Mouse (Mus musculus): ENCODE data around the gene Ccdc34. TPM values are rescaled to one million over a fixed set of nuclear protein-coding genes. Genes with fewer than 3 reads are reported as not detected.

Gene Ccdc34
- 7.4 and 10.2 TPM in 2 replicates for polyA plus RNA-seq (2012)

DNA sequence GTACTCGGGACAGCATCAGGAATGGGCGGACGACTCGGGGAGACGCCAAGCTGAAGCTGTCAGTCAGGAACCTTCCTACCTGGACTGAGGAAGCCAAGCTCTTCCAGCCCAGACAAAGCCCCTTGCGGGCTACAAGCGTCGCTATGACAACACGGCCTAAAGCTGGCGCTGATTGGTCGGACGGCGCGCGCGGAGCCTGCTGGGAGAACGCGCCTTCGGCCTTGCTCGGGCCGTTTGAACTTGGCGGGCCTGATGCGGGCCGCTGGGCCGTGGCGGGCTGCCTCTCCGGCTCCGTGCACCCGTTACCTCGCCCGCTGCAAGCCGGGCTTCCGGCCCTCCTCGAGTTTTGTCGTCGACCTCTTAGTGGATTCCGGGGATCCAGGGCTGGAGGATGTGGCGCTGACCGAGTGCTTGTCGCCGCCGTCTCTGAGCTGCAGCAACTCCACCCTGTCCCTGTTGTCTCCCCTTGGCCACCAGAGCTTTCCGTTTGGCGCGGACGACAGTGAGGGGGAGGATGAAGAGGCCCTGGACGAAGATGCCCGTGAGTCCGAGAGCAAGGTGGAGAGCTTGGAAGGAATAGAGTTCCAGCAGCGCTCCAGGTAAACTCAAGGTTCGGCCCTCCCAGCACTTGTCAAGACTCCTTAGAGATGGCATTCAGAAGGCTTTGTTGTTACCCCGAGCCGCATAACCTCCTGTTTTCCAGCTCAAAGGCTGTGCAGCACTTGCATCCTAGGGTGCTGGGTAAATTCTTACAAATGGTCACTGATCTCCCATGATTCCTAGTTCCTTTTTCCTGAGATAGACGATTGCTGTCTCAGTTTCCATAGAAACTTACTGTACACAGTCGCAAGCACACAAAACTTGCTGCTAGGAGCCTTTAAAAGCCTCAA is at the start of gene Ccdc34:
Gene Ccdc34 (plus strand): TSS at position 202 of the 890 bp plus-strand sequence.
- Histone ChIP-seq H3K4me1 (ENCODE audit: control insufficient read depth) (peaks cover 45% of the 10 kb centered on the region), H3K9me3 (ENCODE audit: control insufficient read depth, low read length) (no peaks in the 10 kb centered on the region), H3K27me3 (ENCODE audit: control insufficient read depth) (no peaks in the 10 kb centered on the region), H3K36me3 (ENCODE audit: control insufficient read depth) (peaks cover 45% of the 10 kb centered on the region), H3K4me3 (replicated peaks) (peak within 1 kb of the TSS; percentile 95)
- TF ChIP-seq GATA1 (IDR thresholded peaks at IDR 0.05; ENCODE audit: low read length) (no peak), TAL1 (IDR thresholded peaks at IDR 0.05; ENCODE audit: low read length) (no peak)

DNA sequence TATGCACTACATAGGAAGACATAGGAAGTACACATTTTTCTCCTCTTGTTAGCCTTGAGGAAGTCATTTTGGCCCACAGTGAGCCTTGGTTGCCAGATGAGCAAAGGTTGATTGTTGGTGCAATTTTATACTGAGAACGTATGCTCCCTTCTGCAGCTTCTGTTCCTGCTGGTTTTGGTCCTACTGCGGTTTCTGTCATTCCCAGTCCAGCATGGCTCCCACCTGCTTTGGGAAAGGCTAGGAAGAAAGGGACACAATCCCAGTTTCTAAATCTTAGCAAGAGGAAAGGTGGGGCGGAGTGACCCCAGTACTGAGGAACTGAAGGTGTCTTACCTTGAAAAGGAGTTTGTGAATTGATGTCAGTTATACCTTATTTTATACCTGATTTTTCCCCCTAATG is 48.2 kb upstream of the Ccdc34 start:
- Histone ChIP-seq H3K36me3 (ENCODE audit: control insufficient read depth) (no peaks in the 10 kb centered on the region), H3K4me3 (replicated peaks) (no peak overlapping the region), H3K27me3 (ENCODE audit: control insufficient read depth) (no peaks in the 10 kb centered on the region), H3K9me3 (ENCODE audit: control insufficient read depth, low read length) (no peaks in the 10 kb centered on the region), H3K4me1 (ENCODE audit: control insufficient read depth) (peaks cover 9% of the 10 kb centered on the region)
- TF ChIP-seq GATA1 (IDR thresholded peaks at IDR 0.05; ENCODE audit: low read length) (no peak), TAL1 (IDR thresholded peaks at IDR 0.05; ENCODE audit: low read length) (no peak)

GRCm38 (mm10) chr2:109969926-109970532 is 47.6 kb upstream of the Ccdc34 start:
- H3K4me3 ChIP-seq (replicated peaks): no peak overlapping the region

GRCm38 (mm10) chr2:109970744-109971410 is 46.7 kb upstream of the Ccdc34 start:
- Histone ChIP-seq H3K27me3 (ENCODE audit: control insufficient read depth) (no peaks in the 10 kb centered on the region), H3K4me1 (ENCODE audit: control insufficient read depth) (peaks cover 9% of the 10 kb centered on the region), H3K9me3 (ENCODE audit: control insufficient read depth, low read length) (no peaks in the 10 kb centered on the region), H3K4me3 (replicated peaks) (no peak overlapping the region), H3K36me3 (ENCODE audit: control insufficient read depth) (no peaks in the 10 kb centered on the region)
- TF ChIP-seq TAL1 (IDR thresholded peaks at IDR 0.05; ENCODE audit: low read length) (no peak), GATA1 (IDR thresholded peaks at IDR 0.05; ENCODE audit: low read length) (no peak)

More at GRCm38 (mm10) chr2:109969926-109970532, 47.6 kb upstream of the Ccdc34 start:
- Histone ChIP-seq H3K36me3 (ENCODE audit: control insufficient read depth) (no peaks in the 10 kb centered on the region), H3K9me3 (ENCODE audit: control insufficient read depth, low read length) (no peaks in the 10 kb centered on the region), H3K4me1 (ENCODE audit: control insufficient read depth) (peaks cover 9% of the 10 kb centered on the region), H3K27me3 (ENCODE audit: control insufficient read depth) (no peaks in the 10 kb centered on the region)
- TF ChIP-seq GATA1 (IDR thresholded peaks at IDR 0.05; ENCODE audit: low read length) (no peak), TAL1 (IDR thresholded peaks at IDR 0.05; ENCODE audit: low read length) (no peak)

DNA sequence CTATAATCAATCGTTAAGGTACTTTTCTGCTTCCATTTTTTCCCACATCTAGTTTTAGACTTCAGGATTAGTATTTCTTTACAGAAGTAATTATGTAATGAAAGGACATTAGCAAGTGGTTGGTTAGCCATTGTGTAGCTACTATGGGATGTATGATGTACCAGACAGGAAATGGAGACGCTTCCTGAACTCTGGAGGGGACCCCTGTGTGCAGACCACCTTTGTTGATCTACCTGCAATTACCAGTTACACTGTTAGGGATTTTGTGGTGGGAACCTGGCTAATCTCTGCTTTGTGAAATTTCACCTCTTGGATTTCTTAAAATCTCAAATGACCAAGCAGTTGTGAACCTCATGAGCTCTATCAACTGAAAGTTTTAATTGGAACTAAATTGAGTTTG is 45.3 kb upstream of the Ccdc34 start:
- H3K27me3 ChIP-seq (ENCODE audit: control insufficient read depth): no peaks in the 10 kb centered on the region
- TF ChIP-seq GATA1 (IDR thresholded peaks at IDR 0.05; ENCODE audit: low read length) (no peak), TAL1 (IDR thresholded peaks at IDR 0.05; ENCODE audit: low read length) (no peak)
- H3K4me3 ChIP-seq (replicated peaks): no peak overlapping the region
- H3K4me1 ChIP-seq (ENCODE audit: control insufficient read depth): peaks cover 9% of the 10 kb centered on the region
- no peaks in the 10 kb centered on the region; the same call in 1 of the 2 replicates for H3K36me3 ChIP-seq (ENCODE audit: control insufficient read depth)
- no peaks in the 10 kb centered on the region for H3K9me3 ChIP-seq (ENCODE audit: control insufficient read depth, low read length)

DNA sequence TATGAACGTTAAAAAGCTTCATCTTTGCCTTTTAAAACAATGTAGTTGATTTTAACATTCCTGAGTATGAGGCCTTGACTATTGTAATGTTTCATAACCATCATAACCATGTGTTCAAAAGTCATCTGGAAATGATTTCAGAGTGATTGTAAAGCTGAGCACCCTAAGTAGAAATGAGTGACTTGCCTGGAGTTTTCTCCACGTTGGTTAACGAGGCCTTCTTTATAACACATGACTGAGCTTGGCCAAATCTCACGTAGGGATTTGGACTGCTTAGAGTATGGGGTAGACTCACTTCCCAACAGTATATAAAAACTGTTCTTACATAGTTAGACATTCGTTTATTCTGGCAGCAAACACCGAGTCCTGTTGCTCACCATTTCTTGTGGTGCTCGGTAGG is 44.7 kb upstream of the Ccdc34 start:
- H3K36me3 ChIP-seq (ENCODE audit: control insufficient read depth): no peaks in the 10 kb centered on the region; the same call in 1 of the 2 replicates
- peaks cover 9% of the 10 kb centered on the region for H3K4me1 ChIP-seq (ENCODE audit: control insufficient read depth)
- H3K4me3 ChIP-seq (replicated peaks): no peak overlapping the region
- TF ChIP-seq GATA1 (IDR thresholded peaks at IDR 0.05; ENCODE audit: low read length): no peak
- no peak for TF ChIP-seq TAL1 (IDR thresholded peaks at IDR 0.05; ENCODE audit: low read length)
- H3K9me3 ChIP-seq (ENCODE audit: control insufficient read depth, low read length): no peaks in the 10 kb centered on the region
- H3K27me3 ChIP-seq (ENCODE audit: control insufficient read depth): no peaks in the 10 kb centered on the region

- no peaks in the 10 kb centered on the region for H3K27me3 ChIP-seq (ENCODE audit: control insufficient read depth)
- H3K36me3 ChIP-seq (ENCODE audit: control insufficient read depth): no peaks in the 10 kb centered on the region; the same call in 1 of the 2 replicates
- H3K4me3 ChIP-seq (replicated peaks): no peak overlapping the region
- H3K4me1 ChIP-seq (ENCODE audit: control insufficient read depth): peaks cover 11% of the 10 kb centered on the region
- no peak for TF ChIP-seq GATA1 (IDR thresholded peaks at IDR 0.05; ENCODE audit: low read length)
- no peak for TF ChIP-seq TAL1 (IDR thresholded peaks at IDR 0.05; ENCODE audit: low read length)
- H3K9me3 ChIP-seq (ENCODE audit: control insufficient read depth, low read length): no peaks in the 10 kb centered on the region
Observed at GRCm38 (mm10) chr2:109974807-109975206, 42.8 kb upstream of the Ccdc34 start.

- Histone ChIP-seq H3K4me1 (ENCODE audit: control insufficient read depth) (peaks cover 8% of the 10 kb centered on the region), H3K36me3 (ENCODE audit: control insufficient read depth) (no peaks in the 10 kb centered on the region; the same call in 1 of the 2 replicates), H3K9me3 (ENCODE audit: control insufficient read depth, low read length) (no peaks in the 10 kb centered on the region), H3K4me3 (replicated peaks) (no peak overlapping the region), H3K27me3 (ENCODE audit: control insufficient read depth) (no peaks in the 10 kb centered on the region)
- TF ChIP-seq GATA1 (IDR thresholded peaks at IDR 0.05; ENCODE audit: low read length) (no peak), TAL1 (IDR thresholded peaks at IDR 0.05; ENCODE audit: low read length) (no peak)
Observed at GRCm38 (mm10) chr2:109976181-109976580, 41.4 kb upstream of the Ccdc34 start.

DNA sequence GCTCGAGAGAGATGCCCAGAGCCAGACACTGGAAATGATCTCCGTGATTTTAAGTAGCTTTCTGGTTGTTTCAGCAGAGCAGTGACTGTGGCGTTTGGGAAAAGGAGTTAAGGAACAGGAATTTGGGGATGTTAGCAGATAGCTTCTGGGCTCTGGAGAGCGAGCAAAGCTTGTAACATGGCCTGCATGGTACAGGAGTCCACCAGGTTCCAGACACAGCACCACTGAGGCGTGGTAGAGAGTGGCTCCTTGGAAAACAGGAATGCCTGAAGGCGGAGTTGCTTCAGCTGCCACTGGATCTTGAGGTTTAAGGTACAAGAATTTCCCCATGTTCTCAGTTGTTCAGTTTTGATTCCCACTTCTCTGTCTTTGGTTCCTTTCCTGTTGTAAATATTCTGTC is 40.3 kb upstream of the Ccdc34 start:
- Histone ChIP-seq H3K4me3 (replicated peaks) (no peak overlapping the region), H3K27me3 (ENCODE audit: control insufficient read depth) (no peaks in the 10 kb centered on the region), H3K9me3 (ENCODE audit: control insufficient read depth, low read length) (no peaks in the 10 kb centered on the region), H3K36me3 (ENCODE audit: control insufficient read depth) (peaks cover under 1% of the 10 kb centered on the region), H3K4me1 (ENCODE audit: control insufficient read depth) (peaks cover 8% of the 10 kb centered on the region)
- no peak for TF ChIP-seq GATA1 (IDR thresholded peaks at IDR 0.05; ENCODE audit: low read length)
- no peak for TF ChIP-seq TAL1 (IDR thresholded peaks at IDR 0.05; ENCODE audit: low read length)
